Mouse (Mus musculus) heart, postnatal 0 days (tissue): ENCODE measurements at regions not wholly inside any gene's neighbourhood (a gene's known extent, or its start where the extent isn't known, plus 50 kb on each side); places are given as distances from the start of the nearest gene placed in this dataset.

Source experiments
- ATAC-seq: fragments of 200-750 bp; cut with Nextera tagmentation; 2 replicates; pipeline ENCODE4 v1.8.0; 2017; ENCODE audit warnings: low read depth, moderate number of reproducible peaks, moderate library complexity; ENCODE audit not compliant: insufficient read depth
- DNase-seq: peaks from one replicate; pipeline ENCODE4 v3.0.0-alpha.2; 2016; ENCODE audit warnings: low spot score
- H3K27ac ChIP-seq: fragments of 300-500 bp; sonication (generic); 2 replicates; pipeline ENCODE4 v1.5.1; 2014; ENCODE audit warnings: low read depth, mild to moderate bottlenecking
- H3K27me3 ChIP-seq: fragments of 300-500 bp; sonication (generic); 2 replicates; pipeline ENCODE4 v1.6.1; 2014; ENCODE audit warnings: low read length, mixed read lengths; ENCODE audit not compliant: control insufficient read depth, insufficient read depth
- H3K36me3 ChIP-seq: fragments of 300-500 bp; sonication (generic); replicated peaks from 2 replicates; pipeline ENCODE4 v1.6.1; 2014; ENCODE audit warnings: low read length, mixed read lengths; ENCODE audit not compliant: control insufficient read depth, insufficient read depth
- H3K4me1 ChIP-seq: fragments of 300-500 bp; sonication (generic); 2 replicates; pipeline ENCODE4 v1.6.1; 2014; ENCODE audit warnings: antibody characterized with exemption; ENCODE audit not compliant: control insufficient read depth, insufficient read depth
- H3K4me2 ChIP-seq: fragments of 300-500 bp; sonication (generic); 2 replicates; pipeline ENCODE4 v1.6.1; 2014; ENCODE audit warnings: low read depth, mild to moderate bottlenecking, low read length, moderate library complexity
- H3K4me3 ChIP-seq: fragments of 300-500 bp; sonication (generic); 2 replicates; pipeline ENCODE4 v1.5.1; 2014; ENCODE audit warnings: low read depth, low read length
- H3K9ac ChIP-seq: fragments of 300-500 bp; sonication (generic); replicated peaks from 2 replicates; pipeline ENCODE4 v1.6.1; 2014; ENCODE audit warnings: low read depth, low read length, mixed read lengths
- H3K9me3 ChIP-seq: fragments of 300-500 bp; sonication (generic); replicated peaks from 2 replicates; pipeline ENCODE4 v1.6.1; 2016; ENCODE audit warnings: low read length; ENCODE audit not compliant: control insufficient read depth
- CTCF ChIP-seq: IDR thresholded peaks from 2 replicates; pipeline ENCODE4 v1.5.1; 2016; ENCODE audit warnings: antibody characterized with exemption, control low read depth, low read depth
- EP300 ChIP-seq: IDR thresholded peaks from 2 replicates; pipeline ENCODE4 v1.6.1; 2016; ENCODE audit warnings: antibody characterized with exemption, low read depth
- WGBS: fragments of 180-500 bp; shearing (Covaris S2); extraction: QIAGEN DNeasy Blood & Tissue Kit; methylation state at CpG from one replicate; pipeline ENCODE4 v1.1.7; 2014; 5-methylcytosine and 5-hydroxymethylcytosine counted together

DNA sequence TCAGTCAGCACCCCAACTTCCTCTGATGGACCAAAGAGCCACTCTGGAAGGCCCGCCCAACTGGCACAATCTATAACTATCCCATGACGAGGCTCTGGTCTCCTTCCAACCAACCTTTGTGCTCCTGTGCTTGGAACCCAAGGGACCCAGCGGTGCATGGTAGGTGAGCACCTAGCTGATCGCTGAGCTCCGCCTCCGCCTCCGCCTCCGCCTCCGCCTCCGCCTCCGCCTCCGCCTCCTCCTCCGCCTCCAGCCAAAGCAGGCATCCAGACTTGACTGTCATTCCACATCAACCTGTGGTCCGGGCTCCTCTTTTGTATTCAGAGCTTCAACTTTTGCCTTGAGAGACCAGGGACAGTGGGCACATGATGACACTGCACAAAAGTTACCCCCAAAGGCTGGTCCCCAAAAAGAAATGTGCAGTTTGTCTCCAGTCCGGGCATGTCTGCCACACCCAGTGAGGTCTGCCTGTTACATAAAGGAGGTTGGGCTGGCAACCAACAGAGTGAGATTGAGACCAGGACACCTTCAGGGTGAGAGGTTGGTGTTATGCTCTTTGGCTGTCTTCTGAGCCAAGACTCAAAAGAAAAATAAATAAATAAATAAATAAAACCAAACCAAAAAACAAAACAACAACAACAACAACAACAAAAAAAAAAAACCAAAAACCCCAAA is 86.1 kb upstream of the Map3k1 start:
- 51% methylated on average over 15 of the region's 15 CpGs for WGBS
- Histone ChIP-seq H3K4me2 (peak overlapping the region; percentile 28; the same call in 1 of the 2 replicates), H3K4me1 (no peaks in the 10 kb centered on the region), H3K9ac (no peak overlapping the region), H3K27me3 (no peaks in the 10 kb centered on the region), H3K27ac (no peak overlapping the region), H3K9me3 (no peaks in the 10 kb centered on the region), H3K36me3 (no peaks in the 10 kb centered on the region), H3K4me3 (no peak overlapping the region)
- TF ChIP-seq CTCF: no peak
- TF ChIP-seq EP300: no peak
- no peak; the same call in 1 of the 2 replicates for ATAC-seq
- DNase-seq: no peak

- Histone ChIP-seq H3K27ac (no peak overlapping the region), H3K4me3 (no peak overlapping the region), H3K9me3 (no peaks in the 10 kb centered on the region), H3K9ac (no peak overlapping the region), H3K4me2 (no peak overlapping the region), H3K27me3 (no peaks in the 10 kb centered on the region), H3K36me3 (no peaks in the 10 kb centered on the region), H3K4me1 (no peaks in the 10 kb centered on the region)
- TF ChIP-seq CTCF: no peak
- TF ChIP-seq EP300: no peak
- ATAC-seq: no peak
- peak; percentile 11 for DNase-seq
- WGBS: 20% methylated on average over 2 of the region's 2 CpGs
These were observed 87.5 kb upstream of the Map3k1 start for GRCm38 (mm10) chr13:111896279-111896678.

GRCm38 (mm10) chr13:111903361-111903760 is 94.6 kb upstream of the Map3k1 start:
- Histone ChIP-seq H3K27ac (no peak overlapping the region), H3K36me3 (no peaks in the 10 kb centered on the region), H3K27me3 (no peaks in the 10 kb centered on the region), H3K9me3 (no peaks in the 10 kb centered on the region), H3K4me1 (no peaks in the 10 kb centered on the region), H3K4me3 (no peak overlapping the region), H3K4me2 (no peak overlapping the region), H3K9ac (no peak overlapping the region)
- TF ChIP-seq CTCF (no peak), EP300 (no peak)
- WGBS: 66% methylated on average over 2 of the region's 2 CpGs
- DNase-seq (no peak), ATAC-seq (no peak)

GRCm38 (mm10) chr13:111903931-111904330 is 95.1 kb upstream of the Map3k1 start:
- 66% methylated on average over 9 of the region's 9 CpGs for WGBS
- no peak overlapping the region for H3K9ac ChIP-seq
- no peaks in the 10 kb centered on the region for H3K36me3 ChIP-seq
- no peak for TF ChIP-seq CTCF
- TF ChIP-seq EP300: no peak
- no peak overlapping the region for H3K27ac ChIP-seq
- no peaks in the 10 kb centered on the region for H3K4me1 ChIP-seq
- H3K9me3 ChIP-seq: no peaks in the 10 kb centered on the region
- DNase-seq (no peak), ATAC-seq (no peak)
- H3K27me3 ChIP-seq: no peaks in the 10 kb centered on the region
- H3K4me2 ChIP-seq: no peak overlapping the region
- H3K4me3 ChIP-seq: no peak overlapping the region

DNA sequence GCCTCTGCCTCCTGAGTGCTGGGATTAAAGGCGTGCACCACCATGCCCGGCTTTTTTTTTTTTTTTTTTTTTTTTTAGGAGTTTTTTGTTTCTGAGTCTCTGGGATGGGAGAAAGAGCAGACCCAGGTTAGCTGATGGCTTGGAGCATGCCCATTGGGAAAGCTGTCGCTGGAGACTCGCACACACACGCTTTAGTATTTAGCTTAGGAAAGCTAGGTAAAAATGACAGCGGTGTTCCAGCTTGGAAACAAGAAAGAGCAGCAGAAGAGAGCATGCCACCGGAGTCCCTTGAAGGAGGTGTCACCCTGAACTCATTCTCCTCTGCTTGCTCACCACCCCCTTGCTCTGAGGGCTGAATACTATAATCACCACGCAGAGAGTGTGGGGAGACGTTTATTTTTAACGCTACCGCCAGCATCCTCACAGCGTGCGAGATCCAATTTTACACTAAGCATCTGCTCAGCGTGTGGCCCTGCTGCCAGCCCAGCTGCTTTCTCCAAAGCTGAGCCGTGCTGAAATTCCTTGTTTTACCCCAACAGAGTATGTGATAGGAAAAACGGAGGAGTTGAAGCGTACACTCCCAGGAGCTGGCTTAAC is 95.9 kb upstream of the Map3k1 start:
- Histone ChIP-seq H3K9ac (no peak overlapping the region), H3K9me3 (no peaks in the 10 kb centered on the region), H3K4me3 (0 out of 2 replicates have a peak overlapping the region, but pooled peaks have one; percentile 8), H3K4me2 (peak overlapping the region; percentile 32), H3K27ac (0 out of 2 replicates have a peak overlapping the region, but pooled peaks have one; percentile 36), H3K27me3 (no peaks in the 10 kb centered on the region), H3K4me1 (no peaks in the 10 kb centered on the region), H3K36me3 (no peaks in the 10 kb centered on the region)
- DNase-seq (peak; percentile 23), ATAC-seq (peak; percentile 57)
- WGBS: 16% methylated on average over 15 of the region's 17 CpGs
- TF ChIP-seq EP300 (no peak), CTCF (no peak)
